Mouse (Mus musculus) stomach, embryonic 16.5 days (tissue): ENCODE measurements at regions not wholly inside any gene's neighbourhood (a gene's known extent, or its start where the extent isn't known, plus 50 kb on each side); places are given as distances from the start of the nearest gene placed in this dataset.

Source experiments
- ATAC-seq: fragments of 200-750 bp; cut with Nextera tagmentation; 2 replicates; pipeline ENCODE4 v1.8.0; 2017; ENCODE audit warnings: moderate number of reproducible peaks, moderate TSS enrichment; ENCODE audit not compliant: insufficient read depth, low FRiP score
- H3K27ac ChIP-seq: fragments of 300-500 bp; sonication (generic); 2 replicates; pipeline ENCODE4 v1.5.1; 2014; ENCODE audit warnings: low read length
- H3K27me3 ChIP-seq: fragments of 300-500 bp; sonication (generic); 2 replicates; pipeline ENCODE4 v1.6.1; 2014; ENCODE audit warnings: low read length, control low read depth, mixed read lengths; ENCODE audit not compliant: control insufficient read depth, insufficient read depth
- H3K36me3 ChIP-seq: fragments of 300-500 bp; sonication (generic); 2 replicates; pipeline ENCODE4 v1.6.1; 2014; ENCODE audit warnings: low read length; ENCODE audit not compliant: control insufficient read depth, insufficient read depth
- H3K4me1 ChIP-seq: fragments of 300-500 bp; sonication (generic); 2 replicates; pipeline ENCODE4 v1.6.1; 2014; ENCODE audit warnings: low read length, control low read depth, mixed read lengths; ENCODE audit not compliant: control insufficient read depth, insufficient read depth
- H3K4me2 ChIP-seq: fragments of 300-500 bp; sonication (generic); 2 replicates; pipeline ENCODE4 v1.6.1; 2014; ENCODE audit warnings: low read depth, low read length, mixed read lengths
- H3K4me3 ChIP-seq: fragments of 300-500 bp; sonication (generic); replicated peaks from 2 replicates; pipeline ENCODE4 v1.5.1; 2014; ENCODE audit warnings: mild to moderate bottlenecking, low read length
- H3K9ac ChIP-seq: fragments of 300-500 bp; sonication (generic); 2 replicates; pipeline ENCODE4 v1.6.1; 2014; ENCODE audit warnings: low read length
- H3K9me3 ChIP-seq: fragments of 300-500 bp; sonication (generic); replicated peaks from 2 replicates; pipeline ENCODE4 v1.6.1; 2016; ENCODE audit warnings: low read length, control low read depth; ENCODE audit not compliant: control insufficient read depth
- WGBS: fragments of 180-500 bp; shearing (Covaris S2); extraction: QIAGEN DNeasy Blood & Tissue Kit; methylation state at CpG from one replicate; pipeline ENCODE4 v1.1.7; 2014; 5-methylcytosine and 5-hydroxymethylcytosine counted together

DNA sequence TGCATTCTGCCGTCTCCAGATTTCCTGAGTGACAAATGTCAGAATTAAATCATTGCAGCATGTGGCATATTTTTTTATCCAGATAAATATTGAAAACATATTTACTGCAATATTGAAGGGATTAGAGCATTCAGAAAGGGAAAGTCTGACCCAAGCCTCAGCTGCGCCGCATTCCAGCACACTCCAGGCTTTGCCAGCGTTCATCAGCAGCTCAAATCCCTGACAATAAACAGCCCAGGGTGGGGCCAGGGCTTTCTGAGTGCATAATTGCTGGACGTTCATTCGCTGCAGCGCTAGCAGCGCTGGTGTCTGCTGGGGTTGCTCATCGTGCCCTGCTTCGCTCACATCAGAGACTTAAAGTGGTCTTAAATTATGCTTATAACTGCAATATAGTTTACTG, 556.6 kb downstream of the Fat4 start:
- Histone ChIP-seq H3K27ac (no peak overlapping the region), H3K9me3 (no peaks in the 10 kb centered on the region), H3K27me3 (no peaks in the 10 kb centered on the region), H3K4me2 (no peak overlapping the region), H3K36me3 (no peaks in the 10 kb centered on the region), H3K4me1 (no peaks in the 10 kb centered on the region), H3K9ac (no peak overlapping the region), H3K4me3 (no peak overlapping the region)
- ATAC-seq, result no peak
- 53% methylated on average over 10 of the region's 10 CpGs for WGBS

DNA sequence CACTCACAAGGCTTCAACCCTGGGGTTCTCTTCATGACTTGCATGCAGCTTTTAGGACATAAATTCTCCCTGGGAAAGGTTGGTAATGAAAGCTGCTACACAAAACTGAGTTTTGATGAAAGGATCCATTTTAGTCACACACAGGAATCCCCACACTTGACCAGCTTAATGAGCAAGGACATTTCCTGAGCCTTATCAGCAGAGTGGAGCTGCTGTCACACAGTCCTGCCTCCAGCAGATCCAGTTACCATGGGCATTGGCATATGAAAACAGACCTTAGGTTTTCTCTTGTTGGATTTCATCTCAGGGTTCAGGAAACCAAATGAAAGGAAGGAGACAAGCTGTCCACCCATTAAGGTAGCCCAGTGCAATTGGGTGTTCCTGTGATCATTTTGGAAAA, 568.9 kb downstream of the Fat4 start:
- H3K27ac ChIP-seq, result no peak overlapping the region
- H3K9me3 ChIP-seq, result no peaks in the 10 kb centered on the region
- no peak overlapping the region for H3K4me3 ChIP-seq
- H3K4me2 ChIP-seq, result no peak overlapping the region
- no peak for ATAC-seq
- H3K27me3 ChIP-seq, result no peaks in the 10 kb centered on the region
- no peaks in the 10 kb centered on the region for H3K36me3 ChIP-seq
- H3K9ac ChIP-seq, result no peak overlapping the region
- peaks cover 7% of the 10 kb centered on the region; the same call in 1 of the 2 replicates for H3K4me1 ChIP-seq

DNA sequence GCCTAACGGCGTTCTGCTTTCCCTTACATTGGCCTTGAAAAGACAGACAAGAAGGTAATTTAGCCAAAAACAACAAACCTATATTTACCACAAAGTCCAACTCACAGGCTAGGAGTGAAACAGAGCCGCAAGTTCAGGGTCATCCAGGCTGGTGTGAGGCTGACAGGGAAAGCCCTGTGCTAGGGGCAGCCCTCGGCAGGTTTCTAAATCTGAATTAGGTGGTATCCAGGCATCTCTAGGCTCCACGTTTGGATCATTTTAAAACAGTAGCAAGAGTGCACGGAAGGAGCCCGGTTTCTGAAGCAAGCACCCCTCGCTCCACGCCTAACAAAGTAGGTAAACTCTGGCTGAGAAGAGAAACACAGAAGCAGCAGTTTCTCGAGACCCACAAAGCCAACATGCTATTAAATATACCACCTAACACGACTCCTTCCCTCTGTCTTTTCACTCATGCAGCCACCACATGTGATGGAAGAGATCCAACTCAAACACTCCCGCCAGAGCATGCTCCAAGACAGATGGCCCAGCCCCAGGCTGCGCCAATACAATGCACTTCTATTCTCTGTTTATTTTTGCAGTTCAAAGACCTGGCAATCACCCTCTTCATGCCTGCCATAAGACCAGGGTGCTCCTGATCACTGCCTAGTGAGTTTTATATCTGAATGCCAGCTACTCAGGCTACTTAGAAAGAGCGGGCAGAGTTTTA, 573.6 kb downstream of the Fat4 start:
- H3K27ac ChIP-seq, result no peak overlapping the region
- no peak overlapping the region for H3K4me2 ChIP-seq
- H3K9me3 ChIP-seq, result no peaks in the 10 kb centered on the region
- 51% methylated on average over 14 of the region's 14 CpGs for WGBS
- H3K27me3 ChIP-seq, result no peaks in the 10 kb centered on the region
- no peak overlapping the region for H3K4me3 ChIP-seq
- H3K36me3 ChIP-seq, result no peaks in the 10 kb centered on the region
- peaks cover 8% of the 10 kb centered on the region; the same call in 1 of the 2 replicates for H3K4me1 ChIP-seq
- H3K9ac ChIP-seq, result no peak overlapping the region
- ATAC-seq, result no peak

DNA sequence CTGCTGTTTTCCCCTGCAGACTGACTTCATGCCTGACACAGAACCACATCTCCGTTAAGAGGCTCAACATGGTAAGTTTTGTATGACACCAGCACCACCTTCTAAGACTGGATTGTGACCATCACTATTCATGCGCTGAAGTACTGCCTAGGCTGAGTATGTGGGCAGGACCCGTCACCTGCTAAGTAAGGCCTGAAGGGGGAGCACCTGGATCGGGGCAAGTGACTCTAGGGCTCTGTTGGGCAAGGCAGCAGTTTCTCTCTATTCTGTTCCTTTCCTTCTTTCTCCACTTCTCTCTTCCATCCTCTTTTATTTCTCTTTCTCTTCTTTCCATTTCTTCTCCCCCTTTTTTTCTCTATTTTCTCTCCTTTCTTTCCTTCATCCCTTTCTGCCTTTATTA, 574.8 kb downstream of the Fat4 start:
- no peaks in the 10 kb centered on the region for H3K36me3 ChIP-seq
- no peak overlapping the region for H3K4me3 ChIP-seq
- ATAC-seq, result no peak
- no peak overlapping the region for H3K9ac ChIP-seq
- no peak overlapping the region for H3K27ac ChIP-seq
- no peak overlapping the region for H3K4me2 ChIP-seq
- H3K9me3 ChIP-seq, result no peaks in the 10 kb centered on the region
- 89% methylated on average over 4 of the region's 4 CpGs for WGBS
- peaks cover 8% of the 10 kb centered on the region; the same call in 1 of the 2 replicates for H3K4me1 ChIP-seq
- H3K27me3 ChIP-seq, result no peaks in the 10 kb centered on the region

DNA sequence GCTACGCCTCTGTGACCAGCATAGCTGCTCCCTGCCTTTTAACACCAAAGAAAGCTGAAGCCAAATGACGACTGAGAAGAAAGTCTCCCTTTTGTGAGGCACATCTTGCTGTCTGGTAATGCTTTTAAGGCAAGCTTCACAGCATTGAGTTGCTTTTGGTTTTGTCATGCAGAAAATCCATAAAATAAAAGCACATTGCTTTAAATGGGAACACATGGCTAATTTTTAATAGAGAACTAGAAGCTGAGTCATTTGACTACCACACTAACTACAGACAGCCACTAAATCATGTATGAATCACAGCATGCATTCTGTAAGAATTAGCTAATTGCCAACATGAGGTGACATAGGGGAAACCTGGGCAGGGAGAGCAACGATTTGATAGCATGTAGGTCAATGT, 579.1 kb downstream of the Fat4 start:
- ATAC-seq, result no peak
- Histone ChIP-seq H3K4me2 (no peak overlapping the region), H3K27me3 (no peaks in the 10 kb centered on the region), H3K4me1 (no peaks in the 10 kb centered on the region), H3K9ac (no peak overlapping the region), H3K27ac (no peak overlapping the region), H3K4me3 (no peak overlapping the region), H3K36me3 (no peaks in the 10 kb centered on the region), H3K9me3 (no peaks in the 10 kb centered on the region)
- 83% methylated on average over 3 of the region's 3 CpGs for WGBS

DNA sequence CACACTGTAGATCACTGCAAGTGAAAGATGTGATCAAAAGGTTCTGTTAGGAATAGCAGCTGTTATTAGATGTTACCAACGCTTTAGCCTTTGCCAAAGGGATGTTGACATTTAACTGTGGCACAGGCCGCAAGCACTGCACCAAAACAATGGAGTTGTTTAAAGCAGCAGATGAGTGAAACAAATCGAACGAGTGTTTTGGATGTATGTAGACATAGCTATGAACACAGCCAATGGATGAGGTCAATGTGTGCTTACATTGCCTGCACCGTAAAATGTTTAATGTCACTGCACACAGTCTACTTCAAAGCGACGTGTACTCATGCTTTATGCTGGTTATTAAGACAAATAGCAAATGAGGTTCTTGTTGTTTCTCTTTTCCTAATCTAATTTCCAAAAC, 602.7 kb downstream of the Fat4 start:
- Histone ChIP-seq H3K4me2 (no peak overlapping the region), H3K27me3 (no peaks in the 10 kb centered on the region), H3K9ac (no peak overlapping the region), H3K4me3 (no peak overlapping the region), H3K9me3 (no peaks in the 10 kb centered on the region), H3K27ac (no peak overlapping the region), H3K36me3 (no peaks in the 10 kb centered on the region), H3K4me1 (no peaks in the 10 kb centered on the region)
- WGBS, result 51% methylated on average over 7 of the region's 7 CpGs
- no peak for ATAC-seq

DNA sequence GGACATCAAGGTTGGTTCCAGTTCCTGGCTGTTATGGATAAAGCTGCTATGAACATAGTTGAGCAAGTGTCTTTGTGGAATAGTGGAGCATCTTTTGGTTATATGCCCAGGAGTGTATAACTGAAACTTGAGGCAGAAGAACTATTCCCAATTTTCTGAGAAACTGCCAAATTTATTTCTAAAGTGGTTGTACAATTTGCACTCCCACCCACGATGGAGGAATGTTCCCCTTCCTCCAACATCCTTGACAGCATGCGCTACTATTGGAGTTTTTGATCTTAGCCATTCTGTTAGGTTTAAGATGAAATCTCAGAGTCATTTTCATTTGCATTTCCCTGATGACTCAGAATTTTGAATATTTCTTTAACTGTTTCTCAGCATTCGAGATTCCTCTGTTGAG, 607.6 kb downstream of the Fat4 start:
- H3K9ac ChIP-seq, result no peak overlapping the region
- no peak for ATAC-seq
- no peaks in the 10 kb centered on the region for H3K9me3 ChIP-seq
- H3K4me1 ChIP-seq, result no peaks in the 10 kb centered on the region
- no peak overlapping the region for H3K4me2 ChIP-seq
- no peaks in the 10 kb centered on the region for H3K36me3 ChIP-seq
- H3K27me3 ChIP-seq, result no peaks in the 10 kb centered on the region
- H3K27ac ChIP-seq, result no peak overlapping the region
- 84% methylated on average over 3 of the region's 3 CpGs for WGBS
- no peak overlapping the region for H3K4me3 ChIP-seq

DNA sequence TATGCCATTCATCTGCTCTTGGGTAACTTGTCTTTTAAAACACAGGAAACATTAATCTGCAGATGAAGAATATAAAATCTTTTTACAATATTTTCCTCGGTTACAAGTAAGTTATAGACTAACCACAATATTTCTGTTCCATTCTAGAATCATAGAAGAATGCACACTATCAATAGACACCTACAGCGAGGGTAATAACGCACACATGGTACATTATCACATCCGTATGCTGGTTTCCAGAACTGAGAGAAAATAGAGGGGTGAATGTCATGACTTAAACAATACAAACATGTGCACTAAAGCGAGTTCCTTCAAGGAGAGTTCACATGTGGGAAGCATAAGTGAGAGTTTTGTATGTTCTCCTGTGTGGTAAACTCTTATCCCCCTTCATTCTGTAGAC, 641.3 kb downstream of the Fat4 start:
- Histone ChIP-seq H3K4me1 (no peaks in the 10 kb centered on the region), H3K4me2 (no peak overlapping the region), H3K9me3 (no peaks in the 10 kb centered on the region), H3K9ac (no peak overlapping the region), H3K36me3 (no peaks in the 10 kb centered on the region), H3K27me3 (no peaks in the 10 kb centered on the region), H3K27ac (no peak overlapping the region), H3K4me3 (no peak overlapping the region)
- 87% methylated on average over 5 of the region's 5 CpGs for WGBS
- ATAC-seq, result no peak

DNA sequence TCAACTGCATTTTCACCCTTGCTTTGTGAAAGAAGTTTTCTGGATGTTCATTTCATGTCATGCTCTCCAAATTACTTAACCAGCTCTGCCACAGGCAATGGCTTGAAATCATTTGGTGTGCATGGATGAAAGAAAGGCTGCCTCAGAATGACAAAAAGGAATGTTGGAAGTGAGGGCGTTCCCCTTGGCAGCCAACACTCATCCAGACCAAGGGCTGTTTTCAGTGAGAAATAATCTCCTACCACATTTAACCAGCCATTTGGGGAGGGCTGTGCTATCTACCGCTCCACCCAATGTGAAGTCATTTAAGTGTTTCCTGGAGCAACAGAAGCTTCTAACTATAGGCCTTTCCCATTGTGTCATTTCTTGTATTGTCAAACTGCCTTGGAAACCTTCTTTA, 650.8 kb downstream of the Fat4 start:
- H3K4me1 ChIP-seq, result no peaks in the 10 kb centered on the region
- 85% methylated on average over 2 of the region's 2 CpGs for WGBS

More for the DNA sequence above, 650.8 kb downstream of the Fat4 start:
- Histone ChIP-seq H3K4me3 (no peak overlapping the region), H3K36me3 (no peaks in the 10 kb centered on the region), H3K9me3 (no peaks in the 10 kb centered on the region), H3K9ac (no peak overlapping the region), H3K27me3 (no peaks in the 10 kb centered on the region), H3K4me2 (no peak overlapping the region), H3K27ac (no peak overlapping the region)
- ATAC-seq, result no peak
